18 mouse cellular contexts compared by ENCODE assay signal in the genomic region with DNA sequence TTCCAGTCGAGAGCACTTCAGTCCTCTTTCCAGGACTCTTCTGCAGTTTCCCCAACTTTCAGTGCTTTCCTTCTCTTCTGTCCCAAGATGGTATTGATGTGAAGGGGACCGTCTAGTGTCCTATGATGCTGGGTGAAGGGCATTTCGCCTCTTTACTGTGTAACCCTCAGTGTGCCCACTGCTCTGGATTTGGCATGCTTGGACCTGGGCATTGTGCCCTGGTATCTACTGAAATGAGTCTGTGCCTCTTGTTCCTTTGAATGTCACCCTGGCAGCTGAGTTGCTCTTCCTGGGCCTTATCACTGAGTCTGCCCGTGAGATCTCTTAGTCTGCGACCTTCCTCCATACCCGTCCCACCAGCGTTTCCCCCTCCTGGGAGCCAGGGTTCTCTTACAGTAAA. TPM values are rescaled to one million over a fixed set of nuclear protein-coding genes. Genes with fewer than 3 reads are reported as not detected.
"Had no signal": no experiment of that assay in that cellular context is flagged by ENCODE, and none has a peak within 500 bp of the region (broad histone marks: within the 10 kb centered on the region; RNA-seq: fewer than 3 reads in every experiment).

No protein-coding gene starts in this region.

- H3K4me1 ChIP-seq: lung, embryonic 15.5 days; megakaryocyte, embryonic 14.5 days; midbrain, embryonic 15.5 days; neural tube, embryonic 12.5 days; stomach, embryonic 15.5 days had no signal

- DNase-seq: kidney, postnatal 10 days; lung, postnatal 14 days; retina, postnatal 1 day; right cerebral cortex, postnatal 14 days; thymus, postnatal 4 days had no signal

- H3K4me3 ChIP-seq: left cerebral cortex, adult 2 months; limb, embryonic 10.5 days; lung, embryonic 15.5 days; megakaryocyte, embryonic 14.5 days; midbrain, embryonic 15.5 days; neural tube, embryonic 12.5 days; stomach, embryonic 15.5 days had no signal

- H3K27me3 ChIP-seq: lung, embryonic 15.5 days; midbrain, embryonic 15.5 days; neural tube, embryonic 12.5 days; stomach, embryonic 15.5 days had no signal

- H3K27ac ChIP-seq: left cerebral cortex, adult 2 months; limb, embryonic 10.5 days; lung, embryonic 15.5 days; macrophage; midbrain, embryonic 15.5 days; neural tube, embryonic 12.5 days; stomach, embryonic 15.5 days had no signal

- H3K4me2 ChIP-seq: liver, embryonic 11.5 days; lung, embryonic 15.5 days; midbrain, embryonic 11.5 days; midbrain, embryonic 15.5 days; neural tube, embryonic 12.5 days; stomach, embryonic 15.5 days had no signal

- H3K36me3 ChIP-seq: limb, embryonic 10.5 days; lung, embryonic 15.5 days; midbrain, embryonic 15.5 days; neural tube, embryonic 12.5 days; stomach, embryonic 15.5 days had no signal

- ATAC-seq: midbrain, embryonic 15.5 days had no signal

- H3K9me3 ChIP-seq: limb, embryonic 10.5 days; lung, embryonic 15.5 days; midbrain, embryonic 15.5 days; neural tube, embryonic 12.5 days; stomach, embryonic 15.5 days had no signal

- H3K9ac ChIP-seq: lung, embryonic 15.5 days; midbrain, embryonic 15.5 days; neural tube, embryonic 12.5 days; stomach, embryonic 15.5 days had no signal

RNA-seq across cellular contexts. Expression of a gene that starts 9.7 kb away (rescaled TPM):
- total RNA-seq: monocyte, adult 5-6 weeks; neutrophil, adult 5-6 weeks had no signal
- polyA plus RNA-seq: macrophage; spleen, adult 2 months had no signal
